Mouse (Mus musculus): ENCODE results near the gene a. TPM values are rescaled to one million over a fixed set of nuclear protein-coding genes. Genes with fewer than 3 reads are reported as not detected.

Gene a
- polyA plus RNA-seq, 1 experiment from 2014 or later: 3.3 TPM

DNA sequence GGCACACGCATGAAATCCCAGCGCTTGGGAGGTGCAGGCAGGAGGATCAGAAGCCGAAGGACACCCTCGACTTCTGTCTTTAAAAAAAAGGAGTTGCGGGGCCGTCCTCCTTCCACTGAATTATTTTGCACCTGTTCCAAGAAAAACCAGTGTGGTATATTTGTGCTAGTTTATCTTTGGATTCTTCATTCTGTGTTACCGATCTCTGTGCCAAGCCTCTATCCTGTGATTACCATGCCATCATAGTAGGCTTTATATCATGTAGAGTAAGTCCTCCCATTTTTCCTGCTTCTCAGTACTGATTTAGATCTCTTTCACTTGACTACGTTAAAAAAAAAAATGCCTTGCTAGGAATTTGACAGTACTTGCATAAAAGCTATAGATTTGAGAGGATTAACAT is 19.6 kb upstream of the a start:
- H3K27ac ChIP-seq (replicated peaks; ENCODE audit: low read depth, low read length): no peak overlapping the region
- DNase-seq (ENCODE audit: low spot score): no peak
- no peak overlapping the region for H3K4me3 ChIP-seq (ENCODE audit: low read depth, low read length)
- no peak for ATAC-seq (replicated peaks; ENCODE audit: insufficient number of reproducible peaks, low FRiP score, low TSS enrichment, low read depth)
- no peaks in the 10 kb centered on the region for H3K4me1 ChIP-seq (ENCODE audit: control insufficient read depth, insufficient read depth, low read length)
- no peak overlapping the region for H3K4me2 ChIP-seq (ENCODE audit: low read depth, low read length)
- 84% methylated on average over 8 of the region's 8 CpGs for WGBS
- H3K27me3 ChIP-seq (ENCODE audit: control insufficient read depth, insufficient read depth, low read length): no peaks in the 10 kb centered on the region
- no peak overlapping the region for H3K9ac ChIP-seq (replicated peaks; ENCODE audit: low read length)
- no peaks in the 10 kb centered on the region for H3K9me3 ChIP-seq (replicated peaks; ENCODE audit: control insufficient read depth, low read length)
- no peaks in the 10 kb centered on the region for H3K36me3 ChIP-seq (replicated peaks; ENCODE audit: control insufficient read depth, insufficient read depth, low read depth, low read length)

DNA sequence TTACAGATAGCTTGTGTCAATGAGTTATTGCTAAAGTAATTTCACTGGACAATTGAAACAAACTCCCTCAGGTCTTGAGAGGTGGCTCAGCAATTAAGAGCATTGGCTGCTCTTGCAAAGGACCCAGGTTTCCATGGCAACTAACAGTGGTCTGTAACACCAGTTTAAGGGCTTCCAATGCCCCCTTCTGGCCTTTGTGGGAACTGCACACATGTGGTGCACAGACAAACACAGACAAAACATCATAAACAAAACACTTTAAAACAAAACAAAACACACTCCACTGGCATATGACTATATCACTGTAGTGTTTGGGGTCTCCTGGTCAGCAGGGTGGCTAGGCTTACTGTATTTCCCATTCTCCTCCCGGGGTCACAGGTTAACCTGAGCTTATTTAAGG is 17.2 kb upstream of the a start:
- ATAC-seq (replicated peaks; ENCODE audit: insufficient number of reproducible peaks, low FRiP score, low TSS enrichment, low read depth): no peak
- H3K36me3 ChIP-seq (replicated peaks; ENCODE audit: control insufficient read depth, insufficient read depth, low read depth, low read length): no peaks in the 10 kb centered on the region
- H3K4me1 ChIP-seq (ENCODE audit: control insufficient read depth, insufficient read depth, low read length): no peaks in the 10 kb centered on the region
- H3K4me2 ChIP-seq (ENCODE audit: low read depth, low read length): no peak overlapping the region
- WGBS: 85% methylated on average over 1 of the region's 1 CpGs
- no peak overlapping the region for H3K27ac ChIP-seq (replicated peaks; ENCODE audit: low read depth, low read length)
- H3K4me3 ChIP-seq (ENCODE audit: low read depth, low read length): no peak overlapping the region
- no peaks in the 10 kb centered on the region for H3K9me3 ChIP-seq (replicated peaks; ENCODE audit: control insufficient read depth, low read length)
- no peaks in the 10 kb centered on the region for H3K27me3 ChIP-seq (ENCODE audit: control insufficient read depth, insufficient read depth, low read length)
- peak; percentile 56 for DNase-seq (ENCODE audit: low spot score)
- no peak overlapping the region for H3K9ac ChIP-seq (replicated peaks; ENCODE audit: low read length)

DNA sequence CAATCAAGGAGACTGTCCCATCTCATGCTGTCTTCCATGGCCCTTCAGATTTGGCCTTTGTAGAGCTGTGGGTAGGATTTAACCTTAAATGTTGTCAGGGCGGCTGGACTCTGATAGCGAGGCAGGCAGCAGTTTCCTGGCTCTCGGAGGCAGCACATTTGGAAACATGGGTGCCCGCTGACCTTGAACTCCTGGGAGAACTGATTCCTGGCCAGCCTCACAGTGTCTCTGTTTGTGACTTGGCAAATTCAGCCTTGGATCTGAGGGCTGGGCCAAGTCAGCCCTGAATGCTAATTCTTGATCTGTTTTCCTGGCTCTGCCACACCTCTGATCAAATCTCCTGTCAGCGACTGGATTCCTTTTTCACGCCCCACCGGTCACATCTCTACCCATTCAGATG is 14.7 kb upstream of the a start:
- no peaks in the 10 kb centered on the region for H3K27me3 ChIP-seq (ENCODE audit: control insufficient read depth, insufficient read depth, low read length)
- H3K4me2 ChIP-seq (ENCODE audit: low read depth, low read length): no peak overlapping the region
- ATAC-seq (replicated peaks; ENCODE audit: insufficient number of reproducible peaks, low FRiP score, low TSS enrichment, low read depth) (no peak), DNase-seq (ENCODE audit: low spot score) (no peak)
- no peaks in the 10 kb centered on the region for H3K9me3 ChIP-seq (replicated peaks; ENCODE audit: control insufficient read depth, low read length)
- 74% methylated on average over 7 of the region's 7 CpGs for WGBS
- H3K4me1 ChIP-seq (ENCODE audit: control insufficient read depth, insufficient read depth, low read length): no peaks in the 10 kb centered on the region
- H3K4me3 ChIP-seq (ENCODE audit: low read depth, low read length): no peak overlapping the region
- no peaks in the 10 kb centered on the region for H3K36me3 ChIP-seq (replicated peaks; ENCODE audit: control insufficient read depth, insufficient read depth, low read depth, low read length)
- H3K9ac ChIP-seq (replicated peaks; ENCODE audit: low read length): no peak overlapping the region
- no peak overlapping the region for H3K27ac ChIP-seq (replicated peaks; ENCODE audit: low read depth, low read length)

DNA sequence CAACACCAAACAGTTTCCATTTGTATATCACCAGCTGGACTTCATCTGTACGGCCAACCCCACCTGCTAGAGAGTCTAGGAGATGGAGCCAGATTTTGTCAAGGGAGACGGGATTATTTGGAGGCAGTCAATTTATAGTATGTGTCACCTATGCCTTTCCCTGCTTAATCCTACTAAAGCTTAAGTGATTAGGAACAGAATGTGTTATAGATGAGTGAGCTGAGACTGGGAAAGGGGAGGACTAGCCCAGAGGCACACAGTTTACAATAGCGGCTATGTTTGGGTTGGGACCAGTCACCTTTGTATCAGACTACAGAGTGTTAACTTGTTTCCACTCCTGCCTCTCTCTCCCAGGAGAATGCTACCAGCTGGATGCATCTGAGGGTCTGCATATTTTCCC is 11.6 kb upstream of the a start:
- WGBS: 54% methylated on average over 3 of the region's 3 CpGs
- H3K27ac ChIP-seq (replicated peaks; ENCODE audit: low read depth, low read length): no peak overlapping the region
- no peaks in the 10 kb centered on the region for H3K4me1 ChIP-seq (ENCODE audit: control insufficient read depth, insufficient read depth, low read length)
- H3K9ac ChIP-seq (replicated peaks; ENCODE audit: low read length): no peak overlapping the region
- H3K4me3 ChIP-seq (ENCODE audit: low read depth, low read length): no peak overlapping the region
- DNase-seq (ENCODE audit: low spot score) (no peak), ATAC-seq (replicated peaks; ENCODE audit: insufficient number of reproducible peaks, low FRiP score, low TSS enrichment, low read depth) (no peak)
- H3K4me2 ChIP-seq (ENCODE audit: low read depth, low read length): no peak overlapping the region
- no peaks in the 10 kb centered on the region for H3K27me3 ChIP-seq (ENCODE audit: control insufficient read depth, insufficient read depth, low read length)
- H3K36me3 ChIP-seq (replicated peaks; ENCODE audit: control insufficient read depth, insufficient read depth, low read depth, low read length): no peaks in the 10 kb centered on the region
- H3K9me3 ChIP-seq (replicated peaks; ENCODE audit: control insufficient read depth, low read length): no peaks in the 10 kb centered on the region

DNA sequence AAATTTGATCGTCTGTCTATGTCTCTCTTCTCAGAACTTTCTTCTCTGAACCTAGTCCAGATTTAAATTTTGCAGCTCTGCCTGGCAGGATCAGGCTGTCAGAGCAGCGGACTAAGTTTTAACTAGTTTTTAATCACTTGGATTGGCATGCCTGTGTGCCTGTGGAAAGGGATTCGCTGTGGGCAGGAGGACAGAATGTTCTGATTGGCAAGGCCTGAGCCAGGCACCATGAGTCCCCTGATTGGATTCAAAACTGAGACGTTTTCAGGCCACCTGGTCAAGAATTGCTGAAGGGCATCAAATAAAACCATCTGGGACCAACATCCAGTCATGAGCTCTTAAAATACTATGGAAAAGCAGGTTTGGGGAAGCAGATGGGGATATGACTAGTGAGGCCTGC is 8.8 kb upstream of the a start:
- ATAC-seq (replicated peaks; ENCODE audit: insufficient number of reproducible peaks, low FRiP score, low TSS enrichment, low read depth): no peak
- H3K27ac ChIP-seq (replicated peaks; ENCODE audit: low read depth, low read length): no peak overlapping the region
- 68% methylated on average over 4 of the region's 4 CpGs for WGBS

DNA sequence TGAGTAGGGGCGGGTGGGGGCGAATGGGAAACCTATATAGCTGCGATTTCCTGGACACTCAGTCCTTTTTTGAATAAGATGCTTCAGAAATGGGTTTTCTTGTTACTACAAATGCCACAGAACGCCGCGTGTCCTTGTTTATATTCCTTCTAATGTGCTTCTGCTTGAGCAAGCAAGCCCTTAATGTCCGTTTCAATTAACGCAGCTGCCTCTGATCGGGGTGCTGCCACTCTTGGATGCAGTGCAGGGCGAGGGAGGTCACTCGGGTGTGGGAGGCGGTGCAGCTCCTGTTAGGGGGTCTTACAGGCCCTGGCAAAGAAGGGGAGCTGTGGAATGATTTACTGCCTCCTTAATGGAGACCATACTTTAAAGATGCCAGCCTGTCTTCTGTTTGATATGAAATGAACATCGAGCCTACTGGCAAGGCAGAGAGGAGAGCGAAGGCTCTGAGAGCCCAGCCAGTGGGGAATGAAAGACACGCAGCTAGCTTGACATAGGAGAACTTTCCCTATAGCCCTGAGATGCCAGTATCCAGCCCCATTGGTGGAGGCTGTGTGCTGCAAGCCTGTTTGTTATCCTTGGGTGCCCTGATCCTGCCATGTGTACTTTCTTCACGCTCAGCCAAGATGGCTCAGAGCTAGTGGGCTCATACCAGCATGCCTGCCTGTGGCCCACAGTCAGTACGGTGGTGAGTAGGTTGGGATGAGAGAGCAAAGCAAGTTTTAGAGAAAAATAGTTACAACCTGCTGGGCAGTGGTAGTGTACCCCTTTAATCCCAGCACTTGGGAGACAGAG is 8.1 kb upstream of the a start:
- H3K4me3 ChIP-seq (ENCODE audit: low read depth, low read length): no peak overlapping the region
- no peak for ATAC-seq (replicated peaks; ENCODE audit: insufficient number of reproducible peaks, low FRiP score, low TSS enrichment, low read depth)
- H3K9me3 ChIP-seq (replicated peaks; ENCODE audit: control insufficient read depth, low read length): no peaks in the 10 kb centered on the region
- no peak overlapping the region for H3K9ac ChIP-seq (replicated peaks; ENCODE audit: low read length)
- H3K4me2 ChIP-seq (ENCODE audit: low read depth, low read length): no peak overlapping the region
- no peak overlapping the region for H3K27ac ChIP-seq (replicated peaks; ENCODE audit: low read depth, low read length)
- no peaks in the 10 kb centered on the region for H3K4me1 ChIP-seq (ENCODE audit: control insufficient read depth, insufficient read depth, low read length)
- 78% methylated on average over 17 of the region's 17 CpGs for WGBS
- H3K27me3 ChIP-seq (ENCODE audit: control insufficient read depth, insufficient read depth, low read length): no peaks in the 10 kb centered on the region
- no peak for DNase-seq (ENCODE audit: low spot score)
- H3K36me3 ChIP-seq (replicated peaks; ENCODE audit: control insufficient read depth, insufficient read depth, low read depth, low read length): no peaks in the 10 kb centered on the region

More for the DNA sequence above, 8.8 kb upstream of the a start:
- Histone ChIP-seq H3K9me3 (replicated peaks; ENCODE audit: control insufficient read depth, low read length) (no peaks in the 10 kb centered on the region), H3K4me1 (ENCODE audit: control insufficient read depth, insufficient read depth, low read length) (no peaks in the 10 kb centered on the region), H3K27me3 (ENCODE audit: control insufficient read depth, insufficient read depth, low read length) (no peaks in the 10 kb centered on the region), H3K4me2 (ENCODE audit: low read depth, low read length) (no peak overlapping the region), H3K9ac (replicated peaks; ENCODE audit: low read length) (no peak overlapping the region), H3K4me3 (ENCODE audit: low read depth, low read length) (no peak overlapping the region), H3K36me3 (replicated peaks; ENCODE audit: control insufficient read depth, insufficient read depth, low read depth, low read length) (no peaks in the 10 kb centered on the region)
- DNase-seq (ENCODE audit: low spot score): no peak

DNA sequence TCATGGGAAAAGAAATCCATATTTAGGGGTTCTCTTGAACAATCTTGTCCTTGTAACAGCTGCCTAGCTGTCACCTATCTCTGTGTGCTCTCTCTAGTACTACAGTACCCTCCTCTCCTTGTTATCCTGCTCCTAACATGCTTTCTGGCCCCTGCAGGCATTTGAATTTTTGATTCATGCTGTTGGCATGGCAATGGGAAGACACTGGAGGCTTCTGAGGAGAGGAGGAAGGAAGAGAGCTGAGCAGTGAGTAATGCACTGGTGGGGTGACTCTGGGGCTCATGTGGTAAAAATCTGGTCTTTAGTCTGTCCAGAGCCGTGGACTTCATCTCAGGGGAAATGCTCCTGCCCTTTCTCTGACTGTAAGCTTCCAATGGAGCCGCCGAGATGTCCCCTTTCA is 5.9 kb upstream of the a start:
- DNase-seq (ENCODE audit: low spot score) (no peak), ATAC-seq (replicated peaks; ENCODE audit: insufficient number of reproducible peaks, low FRiP score, low TSS enrichment, low read depth) (no peak)
- no peaks in the 10 kb centered on the region for H3K4me1 ChIP-seq (ENCODE audit: control insufficient read depth, insufficient read depth, low read length)
- 55% methylated on average over 3 of the region's 3 CpGs for WGBS
- H3K9me3 ChIP-seq (replicated peaks; ENCODE audit: control insufficient read depth, low read length): no peaks in the 10 kb centered on the region
- no peaks in the 10 kb centered on the region for H3K27me3 ChIP-seq (ENCODE audit: control insufficient read depth, insufficient read depth, low read length)
- H3K4me2 ChIP-seq (ENCODE audit: low read depth, low read length): no peak overlapping the region
- H3K9ac ChIP-seq (replicated peaks; ENCODE audit: low read length): no peak overlapping the region
- no peak overlapping the region for H3K4me3 ChIP-seq (ENCODE audit: low read depth, low read length)
- no peak overlapping the region for H3K27ac ChIP-seq (replicated peaks; ENCODE audit: low read depth, low read length)
- H3K36me3 ChIP-seq (replicated peaks; ENCODE audit: control insufficient read depth, insufficient read depth, low read depth, low read length): no peaks in the 10 kb centered on the region

DNA sequence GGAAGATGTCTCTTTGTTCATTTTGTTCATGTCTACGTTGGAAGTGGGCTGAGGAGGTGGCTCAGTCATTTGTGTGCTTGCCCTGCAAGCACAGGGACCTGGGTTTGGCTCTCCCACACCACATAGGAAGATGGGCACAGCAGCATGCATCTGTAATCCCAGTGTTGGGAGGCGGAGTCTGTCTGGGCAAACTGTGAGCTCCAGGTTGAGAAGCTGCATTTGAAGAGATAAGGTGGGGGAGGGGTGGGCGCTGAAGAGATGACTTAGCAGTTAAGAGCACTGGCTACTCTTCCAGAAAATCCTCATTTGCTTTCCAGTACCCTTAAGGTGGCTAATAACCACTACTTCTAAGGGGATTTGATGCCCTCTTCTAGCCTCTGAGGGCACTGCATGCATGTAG is 5.0 kb upstream of the a start:
- no peak overlapping the region for H3K27ac ChIP-seq (replicated peaks; ENCODE audit: low read depth, low read length)
- 42% methylated on average over 3 of the region's 3 CpGs for WGBS
- H3K27me3 ChIP-seq (ENCODE audit: control insufficient read depth, insufficient read depth, low read length): no peaks in the 10 kb centered on the region
- H3K9ac ChIP-seq (replicated peaks; ENCODE audit: low read length): no peak overlapping the region
- ATAC-seq (replicated peaks; ENCODE audit: insufficient number of reproducible peaks, low FRiP score, low TSS enrichment, low read depth) (no peak), DNase-seq (ENCODE audit: low spot score) (no peak)
- no peaks in the 10 kb centered on the region for H3K36me3 ChIP-seq (replicated peaks; ENCODE audit: control insufficient read depth, insufficient read depth, low read depth, low read length)
- H3K4me1 ChIP-seq (ENCODE audit: control insufficient read depth, insufficient read depth, low read length): no peaks in the 10 kb centered on the region
- H3K4me2 ChIP-seq (ENCODE audit: low read depth, low read length): no peak overlapping the region
- no peaks in the 10 kb centered on the region for H3K9me3 ChIP-seq (replicated peaks; ENCODE audit: control insufficient read depth, low read length)
- no peak overlapping the region for H3K4me3 ChIP-seq (ENCODE audit: low read depth, low read length)

Measured in embryonic facial prominence, embryonic 11.5 days (tissue).